Mouse (Mus musculus): ENCODE measurements around the gene Selenom. TPM values are rescaled to one million over a fixed set of nuclear protein-coding genes. Genes with fewer than 3 reads are reported as not detected.

Selenom gene
- polyA plus RNA-seq (2012; rRNA removed) = 111 and 138 TPM in 2 replicates

- peak; percentile 86 for DNase-seq
- 0 out of 2 replicates have a peak, but pooled peaks cover 3% of the 10 kb centered on the region for H3K4me1 ChIP-seq (ENCODE audit: control insufficient read depth, insufficient read depth, low read length)
- TF ChIP-seq CTCF (IDR thresholded peaks at IDR 0.05; ENCODE audit: insufficient read depth, low read length) (peak; percentile 97), POLR2A (IDR thresholded peaks at IDR 0.05; ENCODE audit: borderline replicate concordance, extremely low read depth, low read depth, low read length) (peak; percentile 78; the same call in 1 of the 2 replicates)
- H3K4me3 ChIP-seq (replicated peaks; ENCODE audit: extremely low read depth, low read depth, low read length) = peak within 1 kb of the TSS; percentile 69
- under 1% methylated on average over 26 of the region's 26 CpGs for WGBS
Measured at GRCm38 (mm10) chr11:3514529-3515054, at the start of gene Selenom. Gene Selenom (plus strand): TSS chr11:3514684.

GRCm38 (mm10) chr11:3471448-3471850 lies 43.0 kb upstream of the Selenom start:
- Histone ChIP-seq H3K4me1 (ENCODE audit: control insufficient read depth, insufficient read depth, low read length) (peaks cover 3% of the 10 kb centered on the region), H3K4me3 (replicated peaks; ENCODE audit: extremely low read depth, low read depth, low read length) (no peak overlapping the region)
- TF ChIP-seq CTCF (IDR thresholded peaks at IDR 0.05; ENCODE audit: insufficient read depth, low read length) (no peak), POLR2A (IDR thresholded peaks at IDR 0.05; ENCODE audit: borderline replicate concordance, extremely low read depth, low read depth, low read length) (no peak)
- WGBS = 48% methylated on average over 11 of the region's 11 CpGs
- no peak for DNase-seq

GRCm38 (mm10) chr11:3472484-3472883 lies 42.0 kb upstream of the Selenom start:
- DNase-seq = peak; percentile 76
- no peak overlapping the region for H3K4me3 ChIP-seq (replicated peaks; ENCODE audit: extremely low read depth, low read depth, low read length)
- peaks cover 3% of the 10 kb centered on the region for H3K4me1 ChIP-seq (ENCODE audit: control insufficient read depth, insufficient read depth, low read length)
- peak; percentile 94 for TF ChIP-seq CTCF (IDR thresholded peaks at IDR 0.05; ENCODE audit: insufficient read depth, low read length)
- no peak for TF ChIP-seq POLR2A (IDR thresholded peaks at IDR 0.05; ENCODE audit: borderline replicate concordance, extremely low read depth, low read depth, low read length)
- 25% methylated on average over 1 of the region's 1 CpGs for WGBS

- no peaks in the 10 kb centered on the region for H3K4me1 ChIP-seq (ENCODE audit: control insufficient read depth, insufficient read depth, low read length)
- TF ChIP-seq CTCF (IDR thresholded peaks at IDR 0.05; ENCODE audit: insufficient read depth, low read length) (peak; percentile 65), POLR2A (IDR thresholded peaks at IDR 0.05; ENCODE audit: borderline replicate concordance, extremely low read depth, low read depth, low read length) (no peak)
- 82% methylated on average over 7 of the region's 7 CpGs for WGBS
- DNase-seq = no peak
- H3K4me3 ChIP-seq (replicated peaks; ENCODE audit: extremely low read depth, low read depth, low read length) = no peak overlapping the region
Measured at GRCm38 (mm10) chr11:3474480-3475115, 39.9 kb upstream of the Selenom start.

- DNase-seq = no peak
- TF ChIP-seq CTCF (IDR thresholded peaks at IDR 0.05; ENCODE audit: insufficient read depth, low read length) = no peak
- TF ChIP-seq POLR2A (IDR thresholded peaks at IDR 0.05; ENCODE audit: borderline replicate concordance, extremely low read depth, low read depth, low read length) = no peak
- Histone ChIP-seq H3K4me3 (replicated peaks; ENCODE audit: extremely low read depth, low read depth, low read length) (no peak overlapping the region), H3K4me1 (ENCODE audit: control insufficient read depth, insufficient read depth, low read length) (no peaks in the 10 kb centered on the region)
Measured at GRCm38 (mm10) chr11:3475489-3475888, 39.0 kb upstream of the Selenom start.

- WGBS = 55% methylated on average over 11 of the region's 11 CpGs
- no peaks in the 10 kb centered on the region for H3K4me1 ChIP-seq (ENCODE audit: control insufficient read depth, insufficient read depth, low read length)
- no peak for DNase-seq
Measured at GRCm38 (mm10) chr11:3483980-3484642, 30.4 kb upstream of the Selenom start.

GRCm38 (mm10) chr11:3486349-3486748 lies 28.1 kb upstream of the Selenom start:
- WGBS = 59% methylated on average over 7 of the region's 7 CpGs
- Histone ChIP-seq H3K4me1 (ENCODE audit: control insufficient read depth, insufficient read depth, low read length) (no peaks in the 10 kb centered on the region), H3K4me3 (replicated peaks; ENCODE audit: extremely low read depth, low read depth, low read length) (no peak overlapping the region)
- TF ChIP-seq CTCF (IDR thresholded peaks at IDR 0.05; ENCODE audit: insufficient read depth, low read length) (no peak), POLR2A (IDR thresholded peaks at IDR 0.05; ENCODE audit: borderline replicate concordance, extremely low read depth, low read depth, low read length) (no peak)
- DNase-seq = no peak

More at GRCm38 (mm10) chr11:3483980-3484642, 30.4 kb upstream of the Selenom start:
- TF ChIP-seq CTCF (IDR thresholded peaks at IDR 0.05; ENCODE audit: insufficient read depth, low read length) = no peak
- TF ChIP-seq POLR2A (IDR thresholded peaks at IDR 0.05; ENCODE audit: borderline replicate concordance, extremely low read depth, low read depth, low read length) = no peak
- no peak overlapping the region for H3K4me3 ChIP-seq (replicated peaks; ENCODE audit: extremely low read depth, low read depth, low read length)

GRCm38 (mm10) chr11:3487952-3488570 lies 26.4 kb upstream of the Selenom start, which contains the start of gene Pla2g3:
Gene Pla2g3 (plus strand): TSS chr11:3488284.
- no peaks in the 10 kb centered on the region for H3K4me1 ChIP-seq (ENCODE audit: control insufficient read depth, insufficient read depth, low read length)
- 28% methylated on average over 11 of the region's 11 CpGs for WGBS
- TF ChIP-seq POLR2A (IDR thresholded peaks at IDR 0.05; ENCODE audit: borderline replicate concordance, extremely low read depth, low read depth, low read length) (no peak), CTCF (IDR thresholded peaks at IDR 0.05; ENCODE audit: insufficient read depth, low read length) (no peak)
- DNase-seq = no peak
- H3K4me3 ChIP-seq (replicated peaks; ENCODE audit: extremely low read depth, low read depth, low read length) = no peak within 1 kb of the TSS

GRCm38 (mm10) chr11:3489036-3489435 lies 25.4 kb upstream of the Selenom start:
- TF ChIP-seq CTCF (IDR thresholded peaks at IDR 0.05; ENCODE audit: insufficient read depth, low read length) (no peak), POLR2A (IDR thresholded peaks at IDR 0.05; ENCODE audit: borderline replicate concordance, extremely low read depth, low read depth, low read length) (no peak)
- no peak for DNase-seq
- Histone ChIP-seq H3K4me3 (replicated peaks; ENCODE audit: extremely low read depth, low read depth, low read length) (no peak overlapping the region), H3K4me1 (ENCODE audit: control insufficient read depth, insufficient read depth, low read length) (no peaks in the 10 kb centered on the region)
- 44% methylated on average over 5 of the region's 5 CpGs for WGBS

Measured in lung, adult 2 months (tissue).